Mouse (Mus musculus) left cerebral cortex, postnatal 25 days (tissue): ENCODE measurements around the gene Tbx5. TPM values are rescaled to one million over a fixed set of nuclear protein-coding genes. Genes with fewer than 3 reads are reported as not detected.

Experiments used
- DNase-seq, 2 experiments: peaks; one replicate each; pipeline ENCODE4 v3.0.0; 2022; ENCODE audit warnings: low spot score in 2 of 2, mixed read lengths in 1 of 2
- intact Hi-C: fragments of 180-260 bp; cut with DNase I; formaldehyde crosslinking; loops from one replicate; pipeline ENCODE4 v1.15.1; 2025
- total RNA-seq, 2 experiments: library from RNA; stranded (reverse); gene quantifications; 2 replicates each; pipeline ENCODE4 v1.2.3; 2021

Gene Tbx5
- total RNA-seq, 2 experiments from 2014 or later = not detected

DNA sequence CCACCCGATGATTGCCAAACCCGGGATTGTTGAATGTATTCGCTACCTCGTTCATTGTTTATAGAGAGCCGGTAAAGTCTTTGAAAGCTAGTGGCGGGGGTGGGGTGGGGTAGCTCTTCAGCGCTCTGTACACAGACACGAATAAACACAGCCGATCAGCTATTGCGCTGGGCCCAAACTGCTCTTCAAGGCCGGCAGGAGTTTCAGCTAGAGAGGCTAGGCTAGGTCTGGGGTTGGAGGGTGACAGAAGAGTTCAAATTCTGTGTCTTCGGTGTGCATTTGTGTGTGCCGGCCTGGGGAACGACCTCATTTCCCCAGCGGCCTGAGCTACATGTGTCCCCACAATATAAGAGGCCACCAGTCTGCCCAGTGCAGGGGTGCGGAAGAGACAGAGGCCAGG, 6.7 kb downstream of the Tbx5 start:
- no peak for DNase-seq
- intact Hi-C loops = loop anchor here (2.0 kb wide), 2 partner anchors 166 to 596 kb away; no protein-coding TSS in a partner anchor

GRCm38 (mm10) chr5:119839616-119840368, 7.3 kb downstream of the Tbx5 start:
- intact Hi-C loops = loop anchor here (2.0 kb wide), 2 partner anchors 167 to 595 kb away; no protein-coding TSS in a partner anchor
- DNase-seq = no peak

DNA sequence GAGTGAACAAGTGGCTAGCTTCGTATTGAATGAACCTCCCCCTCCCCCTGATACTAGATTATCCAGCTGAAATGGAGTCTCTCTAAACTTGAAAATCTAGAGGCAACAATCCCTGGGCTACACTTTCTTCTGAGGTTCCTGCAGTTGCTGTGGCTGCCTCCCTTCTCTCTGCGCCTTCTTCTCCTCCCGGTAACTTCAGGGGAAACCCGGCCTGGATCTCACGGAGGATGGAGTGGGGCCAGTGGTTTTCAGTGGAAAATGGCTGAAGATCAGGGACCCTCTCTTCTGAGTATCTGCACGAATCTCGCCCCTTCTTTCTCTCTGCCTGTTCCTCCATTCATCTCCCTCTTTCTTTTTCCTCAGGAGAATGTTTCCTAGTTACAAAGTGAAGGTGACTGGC, 7.9 kb downstream of the Tbx5 start:
- no peak for DNase-seq
- intact Hi-C loops = no loop called here

- no peak for DNase-seq
- intact Hi-C loops = no loop called here
Observed at GRCm38 (mm10) chr5:119841634-119842420, 9.4 kb downstream of the Tbx5 start.

- no peak for DNase-seq
- intact Hi-C loops = no loop called here
Observed at GRCm38 (mm10) chr5:119842701-119843393, 10.4 kb downstream of the Tbx5 start.

- DNase-seq = no peak
- intact Hi-C loops = no loop called here
Observed at GRCm38 (mm10) chr5:119843394-119843777, 10.9 kb downstream of the Tbx5 start.

DNA sequence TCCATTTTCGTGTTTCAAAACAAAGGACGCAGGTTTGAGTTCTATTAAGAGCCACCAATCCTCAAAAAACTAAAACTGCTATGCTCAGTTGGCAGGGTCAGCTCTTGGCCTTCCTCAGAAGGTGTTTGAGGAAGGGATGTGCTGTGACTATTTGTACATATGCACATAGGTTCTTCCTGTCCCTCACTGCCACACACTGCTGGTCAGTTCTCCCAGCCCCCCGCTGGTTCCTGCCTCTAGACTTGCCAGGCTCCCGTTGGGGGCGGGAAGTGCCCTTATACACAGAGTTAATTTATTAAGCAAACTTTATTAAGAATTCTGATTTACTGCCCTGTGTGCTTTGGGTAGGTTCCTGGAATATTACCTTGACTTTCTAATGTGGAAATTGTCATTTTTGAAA, 11.9 kb downstream of the Tbx5 start:
- intact Hi-C loops = no loop called here
- DNase-seq = no peak

GRCm38 (mm10) chr5:119844994-119845393, 12.5 kb downstream of the Tbx5 start:
- no peak for DNase-seq
- intact Hi-C loops = no loop called here

- no peak for DNase-seq
- intact Hi-C loops = no loop called here
Observed at GRCm38 (mm10) chr5:119857052-119857451, 24.6 kb downstream of the Tbx5 start.

- no peak for DNase-seq
- intact Hi-C loops = no loop called here
Observed at GRCm38 (mm10) chr5:119861301-119861700, 28.8 kb downstream of the Tbx5 start.

- intact Hi-C loops = no loop called here
- no peak for DNase-seq
Observed at GRCm38 (mm10) chr5:119862431-119862830, 30.0 kb downstream of the Tbx5 start.

GRCm38 (mm10) chr5:119866277-119867235, 34.1 kb downstream of the Tbx5 start:
- intact Hi-C loops = loop anchor here (5.0 kb wide), 1 partner anchor 221 kb away; no protein-coding TSS in a partner anchor
- DNase-seq = peak; percentile 24 to 32

DNA sequence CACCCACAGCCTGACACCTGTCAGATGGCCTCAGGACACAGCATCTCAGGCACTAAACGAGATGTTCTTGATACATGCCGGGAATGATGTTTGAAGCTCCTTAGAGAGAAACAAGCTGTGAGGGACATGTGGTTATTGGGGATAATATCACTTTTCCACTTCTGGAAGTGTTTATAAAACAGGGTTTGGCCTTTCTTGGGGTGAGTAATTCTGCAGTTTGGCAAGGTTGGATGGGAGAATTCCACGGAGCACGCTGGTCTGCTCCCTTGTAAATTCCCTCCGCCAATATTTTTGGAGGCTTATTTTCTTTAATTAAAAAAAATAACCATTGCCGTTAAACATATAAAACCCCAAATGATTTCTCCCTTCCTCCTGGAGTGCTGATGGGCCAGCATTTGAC, 35.5 kb downstream of the Tbx5 start:
- intact Hi-C loops = loop anchor here (5.0 kb wide), 1 partner anchor 219 kb away; no protein-coding TSS in a partner anchor
- no peak for DNase-seq

- intact Hi-C loops = no loop called here
- DNase-seq = no peak
Observed at GRCm38 (mm10) chr5:119875421-119875820, 43.0 kb downstream of the Tbx5 start.

- intact Hi-C loops = no loop called here
- no peak for DNase-seq
Observed at GRCm38 (mm10) chr5:119877185-119877584, 44.7 kb downstream of the Tbx5 start.

DNA sequence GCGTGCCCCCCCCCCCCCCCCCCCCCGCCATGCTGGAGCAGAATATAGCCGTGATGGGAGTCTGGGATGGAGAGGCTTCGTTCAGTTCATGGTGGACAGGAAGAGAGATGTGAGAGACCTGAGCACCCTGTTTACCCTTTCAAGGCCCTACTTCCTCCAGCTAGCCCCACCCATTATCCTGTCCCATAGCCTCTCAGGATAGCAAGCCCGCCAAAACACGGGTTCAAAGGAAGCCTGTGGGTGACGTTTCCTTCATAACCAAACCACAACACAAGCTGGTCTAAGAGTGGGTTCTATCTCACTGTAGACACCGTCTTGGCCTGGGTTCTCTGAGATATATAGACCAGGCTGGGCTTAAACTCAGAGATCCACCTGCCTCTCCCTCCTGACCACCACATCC, 53.1 kb downstream of the Tbx5 start:
- intact Hi-C loops = no loop called here
- no peak for DNase-seq

DNA sequence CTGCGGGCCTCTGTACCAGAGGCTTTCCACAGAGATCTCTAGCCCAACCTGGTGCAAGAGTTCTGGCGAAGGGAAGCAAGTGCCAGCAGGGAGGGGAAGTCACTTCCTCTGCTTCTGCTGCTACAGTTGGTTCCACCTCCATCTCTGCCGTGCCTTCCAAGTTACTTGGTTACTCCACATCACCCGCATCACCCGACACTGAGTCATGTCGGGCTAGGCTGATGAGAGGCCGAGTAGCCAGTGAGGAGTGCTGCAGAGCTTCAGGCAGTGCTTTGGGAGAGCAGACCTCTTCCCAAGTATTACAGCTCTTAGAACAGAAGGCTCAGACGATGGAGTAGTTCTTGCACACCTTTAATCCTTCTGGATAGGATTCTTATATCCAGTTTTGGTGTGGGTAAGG, 54.9 kb downstream of the Tbx5 start:
- intact Hi-C loops = no loop called here

DNA sequence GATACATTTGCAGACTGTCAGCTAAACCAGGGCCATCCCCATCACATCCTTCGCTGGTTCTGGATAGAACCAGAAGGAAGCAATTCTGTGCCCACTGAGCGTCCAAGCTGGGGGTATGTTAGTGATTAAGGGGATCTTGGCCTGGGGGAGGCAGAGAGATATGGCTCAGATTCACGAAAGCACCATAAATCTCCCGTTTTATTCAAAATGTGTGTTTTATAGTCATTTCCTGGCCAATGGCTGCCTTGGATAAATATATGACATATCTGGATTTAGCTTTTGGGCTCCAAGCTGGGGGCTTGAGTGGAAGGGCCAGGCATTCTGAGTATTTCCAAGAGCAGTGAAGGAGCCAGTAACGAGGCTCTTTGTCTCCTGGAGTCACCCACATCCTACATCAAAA, 59.5 kb downstream of the Tbx5 start:
- no peak for DNase-seq
- intact Hi-C loops = no loop called here

More for the DNA sequence above, 54.9 kb downstream of the Tbx5 start:
- DNase-seq = peak in 1 of 2 experiments; percentile 46

GRCm38 (mm10) chr5:119893060-119893459, 60.6 kb downstream of the Tbx5 start:
- DNase-seq = no peak
- intact Hi-C loops = no loop called here
